Mouse (Mus musculus): Measurements from ENCODE around the gene Tex46.

- TF ChIP-seq CTCF (IDR thresholded peaks at IDR 0.05; ENCODE audit: insufficient read depth, low read depth, low read length), result no peak
- no peak for TF ChIP-seq POLR2A (IDR thresholded peaks at IDR 0.05; ENCODE audit: insufficient read depth, low read depth, low read length)
Measured at GRCm38 (mm10) chr4:136636983-136637562, 26.8 kb downstream of the Tex46 start.

All from olfactory bulb, adult 2 months (tissue).